Mouse (Mus musculus): ENCODE results near the gene Ppm1l.
"Not testable (repeated sequence)": the region's sequence is repeated elsewhere in the genome, so short reads cannot be mapped to it uniquely, and the experiment has no call there.

Gene Ppm1l

DNA sequence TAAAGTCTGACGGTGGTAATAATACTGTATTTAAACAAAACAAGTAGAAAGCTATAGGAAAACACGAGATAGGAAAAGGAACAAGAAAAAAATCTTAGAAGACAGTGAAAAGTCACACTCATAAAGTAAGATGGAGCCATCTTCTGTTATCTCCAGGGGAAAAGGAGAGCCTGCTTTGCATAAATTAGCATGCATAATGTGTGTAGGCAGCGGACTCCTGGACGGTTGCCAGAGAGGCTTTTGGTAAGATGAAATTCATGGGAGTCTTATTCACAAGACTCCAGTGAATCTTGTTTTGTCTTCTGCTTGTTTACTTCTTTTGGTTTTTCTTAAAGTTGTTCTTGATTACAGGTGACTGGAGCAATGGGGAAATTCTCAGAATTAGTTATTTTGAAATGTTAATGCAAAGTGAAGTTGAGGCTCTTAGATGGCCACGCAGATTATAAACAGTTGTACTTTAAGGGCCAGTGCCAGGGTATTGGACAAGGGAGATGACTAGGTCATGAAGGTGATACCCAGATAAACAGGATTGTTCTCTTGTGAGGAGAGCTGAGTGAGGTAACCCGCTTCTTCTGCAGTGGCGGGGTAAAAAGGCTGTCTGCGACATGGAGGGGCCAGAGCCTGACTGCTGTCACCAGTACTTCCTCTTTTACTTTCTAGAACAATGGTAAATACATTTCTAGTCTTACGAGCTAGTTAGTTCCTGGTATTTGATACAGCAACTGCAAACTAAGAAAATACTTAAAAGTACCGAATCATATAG is 57.1 kb downstream of the Ppm1l start:
- no peak for DNase-seq

DNA sequence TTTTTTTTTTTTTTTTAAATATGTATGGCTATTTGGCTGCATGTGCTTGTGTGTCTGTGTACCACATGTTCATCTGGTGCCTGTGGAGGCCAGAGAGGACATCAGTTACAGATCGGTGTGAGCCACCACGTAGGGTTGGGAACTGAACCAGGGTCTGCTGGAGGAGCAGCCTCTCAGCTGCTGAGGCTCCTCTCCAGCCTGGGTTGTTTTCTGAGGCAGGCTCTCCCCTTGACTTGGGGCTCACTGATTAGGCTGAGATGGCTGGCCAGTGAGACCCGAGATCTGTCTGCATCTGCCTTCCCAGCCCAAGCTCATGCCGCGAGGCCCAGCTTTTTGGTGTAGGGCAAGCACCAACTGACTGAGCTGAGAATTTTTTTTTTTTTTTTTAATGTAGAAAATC is 57.9 kb downstream of the Ppm1l start:
- DNase-seq: no peak

DNA sequence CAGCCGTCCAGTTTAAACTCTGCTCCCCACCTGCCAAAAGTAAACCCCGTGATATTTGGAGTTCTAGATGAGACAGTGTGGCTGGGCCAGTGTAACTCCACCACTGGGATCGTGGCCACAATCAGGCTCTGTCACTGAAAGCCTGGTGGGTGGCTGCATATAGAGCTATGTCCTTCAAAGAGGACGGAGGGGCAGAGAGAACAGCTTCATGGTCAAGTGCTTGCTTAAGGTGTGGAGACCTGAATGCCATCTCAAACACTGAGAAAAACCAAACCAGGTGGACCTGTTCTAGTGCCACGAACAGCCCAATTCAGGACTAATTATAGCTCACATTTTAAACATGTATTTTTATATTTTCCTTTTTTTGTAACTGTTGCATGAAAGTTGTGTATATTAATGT is 58.3 kb downstream of the Ppm1l start:
- DNase-seq: no peak

DNA sequence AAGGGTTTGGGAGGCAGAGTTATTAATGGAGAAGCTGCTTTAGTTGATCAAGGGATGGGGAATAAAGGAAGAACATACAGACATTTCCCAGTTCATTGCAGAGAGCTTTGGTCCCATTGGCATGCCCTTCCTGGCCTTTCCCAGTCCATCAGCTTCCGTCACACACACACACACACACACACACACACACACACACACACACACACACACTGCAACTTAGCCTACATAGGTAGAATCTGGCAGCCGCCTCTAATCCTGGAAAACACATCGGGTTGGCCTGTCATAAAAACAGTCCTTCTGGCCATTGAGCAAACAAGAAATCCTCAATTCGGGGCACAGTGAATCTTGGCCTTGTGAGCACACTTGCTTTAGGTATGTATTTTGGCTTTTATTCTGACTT is 64.6 kb downstream of the Ppm1l start:
- DNase-seq: no peak

DNA sequence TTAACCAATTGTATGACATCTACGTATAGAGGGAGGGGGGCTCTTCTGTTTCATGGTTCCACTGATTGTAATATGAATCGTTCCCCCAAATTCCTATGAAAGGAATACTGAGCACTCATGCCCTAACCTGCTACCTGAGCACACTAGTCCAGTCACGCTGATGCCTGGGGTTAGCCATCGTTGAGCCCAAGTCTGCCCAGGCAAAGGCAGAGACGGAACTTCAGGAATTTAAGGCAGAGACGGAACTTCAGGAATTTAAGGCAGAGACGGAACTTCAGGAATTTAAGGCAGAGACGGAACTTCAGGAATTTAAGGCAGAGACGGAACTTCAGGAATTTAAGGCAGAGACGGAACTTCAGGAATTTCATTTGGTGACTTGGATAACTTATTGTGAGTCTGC is 75.2 kb downstream of the Ppm1l start:
- DNase-seq: not testable (repeated sequence)

DNA sequence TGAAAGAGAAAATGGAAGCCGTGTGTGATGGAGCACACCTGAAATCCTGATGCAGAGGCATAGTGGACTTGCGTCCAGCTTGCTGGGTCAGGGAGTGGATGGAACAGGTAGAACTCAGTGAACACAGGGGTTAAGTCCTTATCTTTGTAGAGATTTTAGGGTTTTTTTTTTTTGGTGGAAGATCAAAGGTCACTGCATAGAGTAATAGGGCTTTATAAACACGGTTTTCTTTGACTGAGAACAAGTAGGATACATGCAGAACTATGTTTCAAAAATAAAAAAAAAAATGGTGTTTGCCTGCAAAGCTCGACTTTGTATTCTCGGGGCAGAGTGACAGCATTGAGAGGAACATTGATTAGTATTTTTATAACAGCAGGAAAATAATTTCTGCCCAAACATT is 75.6 kb downstream of the Ppm1l start:
- no peak for DNase-seq

DNA sequence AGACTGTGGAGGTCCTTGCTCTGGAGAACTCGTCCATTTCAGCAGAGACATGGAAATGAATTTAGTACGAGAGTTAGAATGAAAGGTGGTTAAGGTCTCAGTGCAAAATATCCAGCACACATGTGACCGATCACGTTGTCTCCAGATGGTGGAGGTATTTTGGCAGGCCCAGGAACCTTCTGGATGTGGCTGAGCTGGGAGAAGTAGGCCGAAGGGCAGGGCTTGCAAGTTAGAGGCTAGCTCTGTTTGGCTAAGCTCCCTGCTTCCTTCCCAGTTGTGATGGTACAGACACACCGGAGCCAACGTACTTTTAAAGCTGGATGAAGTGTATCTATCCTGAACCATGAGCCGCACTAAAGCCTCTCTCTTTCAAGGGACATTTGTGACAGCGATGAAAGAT is 76.4 kb downstream of the Ppm1l start:
- DNase-seq: no peak

DNA sequence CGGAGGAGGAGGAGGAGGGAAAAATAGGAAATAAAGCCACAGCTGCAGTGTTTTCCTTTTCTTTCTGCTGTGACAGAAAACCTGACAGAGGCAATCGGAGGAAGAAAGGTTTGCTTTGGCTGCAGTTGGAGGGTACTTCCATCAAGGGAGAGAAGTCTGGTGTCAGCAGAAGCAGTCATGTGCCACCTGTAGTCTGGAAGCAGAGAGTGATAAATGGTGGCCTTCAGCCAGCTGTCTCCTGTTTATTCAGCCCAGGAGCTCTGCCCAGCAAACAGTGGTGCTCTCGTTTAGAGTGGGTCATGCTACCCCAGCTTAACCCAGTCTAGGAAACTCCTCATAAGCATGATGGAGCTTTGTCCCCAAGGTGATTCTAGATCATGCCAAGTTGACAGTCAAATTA is 77.3 kb downstream of the Ppm1l start:
- DNase-seq: no peak

DNA sequence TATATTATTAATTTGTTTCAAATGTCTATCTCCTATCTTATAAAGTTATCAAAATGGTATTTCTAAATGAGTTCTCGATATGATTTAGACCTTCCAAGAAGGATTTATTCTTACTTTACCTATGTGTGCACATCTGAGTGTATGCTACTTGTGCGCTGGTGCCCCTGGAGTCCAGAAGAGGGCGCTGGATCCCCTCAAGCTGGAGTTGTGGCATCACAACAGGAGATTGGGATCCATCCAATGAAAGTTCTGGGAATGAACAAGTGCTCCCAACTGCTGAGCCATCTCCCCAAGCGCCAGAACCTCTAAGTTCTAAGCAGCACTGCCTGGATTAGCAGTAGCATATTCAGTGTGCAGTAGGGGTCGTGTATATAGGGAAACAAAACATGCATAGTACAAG is 78.4 kb downstream of the Ppm1l start:
- no peak for DNase-seq

DNA sequence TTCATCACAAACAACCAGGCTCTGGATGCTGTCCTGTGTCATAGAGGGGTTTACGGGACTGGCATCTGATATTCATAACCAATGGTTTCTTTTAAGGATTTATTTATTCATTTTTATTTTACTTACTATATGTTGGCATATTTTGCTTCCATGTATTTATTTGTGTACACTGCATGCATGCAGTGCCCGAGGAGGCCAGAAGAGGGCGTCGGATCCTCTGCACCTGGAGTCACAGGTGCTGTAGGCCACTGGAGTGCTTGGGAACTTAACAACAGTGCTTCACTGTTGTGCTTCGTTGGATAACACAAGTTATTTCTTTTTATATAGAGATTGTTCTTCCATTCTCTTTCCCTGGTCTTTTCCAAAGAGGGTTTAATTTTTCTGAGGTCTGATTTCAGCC is 81.1 kb downstream of the Ppm1l start:
- no peak for DNase-seq

DNA sequence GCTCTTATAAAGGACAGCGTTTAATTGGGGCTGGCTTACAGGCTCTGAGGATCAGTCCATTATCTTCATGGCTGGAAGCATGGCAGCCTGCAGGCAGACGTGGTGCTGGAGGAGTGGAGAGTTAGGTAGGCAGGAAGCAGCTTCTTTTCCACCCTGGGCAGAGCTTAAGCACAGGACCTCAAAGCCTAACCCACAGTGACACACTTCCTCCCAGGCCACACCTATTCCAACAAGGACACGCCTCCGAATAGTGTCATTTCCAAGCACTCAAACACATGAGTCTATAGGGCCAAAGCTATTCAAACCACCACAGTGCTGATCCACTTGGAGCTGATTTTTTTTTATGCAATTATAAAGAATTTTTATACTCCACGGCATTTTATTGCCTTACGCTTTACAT is 82.7 kb downstream of the Ppm1l start:
- DNase-seq: no peak

DNA sequence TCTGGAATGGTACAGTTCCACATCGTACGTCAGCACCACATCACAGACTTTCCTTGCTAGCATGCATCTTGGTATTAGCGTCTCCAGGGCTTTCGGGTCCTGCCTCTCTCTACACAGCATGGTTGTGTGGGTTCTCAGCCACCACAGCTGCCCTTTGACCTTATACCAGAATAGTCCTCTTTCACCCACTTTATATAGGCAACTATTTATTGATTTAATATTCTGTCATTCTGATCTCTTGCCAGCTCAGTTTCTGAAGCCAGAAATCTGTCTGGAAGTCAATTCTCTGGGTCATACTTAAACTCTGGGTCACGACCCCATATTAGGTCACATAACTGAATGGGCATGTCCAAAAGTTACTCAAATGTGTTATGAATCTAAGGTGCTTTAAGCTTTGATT is 86.5 kb downstream of the Ppm1l start:
- DNase-seq: no peak

DNA sequence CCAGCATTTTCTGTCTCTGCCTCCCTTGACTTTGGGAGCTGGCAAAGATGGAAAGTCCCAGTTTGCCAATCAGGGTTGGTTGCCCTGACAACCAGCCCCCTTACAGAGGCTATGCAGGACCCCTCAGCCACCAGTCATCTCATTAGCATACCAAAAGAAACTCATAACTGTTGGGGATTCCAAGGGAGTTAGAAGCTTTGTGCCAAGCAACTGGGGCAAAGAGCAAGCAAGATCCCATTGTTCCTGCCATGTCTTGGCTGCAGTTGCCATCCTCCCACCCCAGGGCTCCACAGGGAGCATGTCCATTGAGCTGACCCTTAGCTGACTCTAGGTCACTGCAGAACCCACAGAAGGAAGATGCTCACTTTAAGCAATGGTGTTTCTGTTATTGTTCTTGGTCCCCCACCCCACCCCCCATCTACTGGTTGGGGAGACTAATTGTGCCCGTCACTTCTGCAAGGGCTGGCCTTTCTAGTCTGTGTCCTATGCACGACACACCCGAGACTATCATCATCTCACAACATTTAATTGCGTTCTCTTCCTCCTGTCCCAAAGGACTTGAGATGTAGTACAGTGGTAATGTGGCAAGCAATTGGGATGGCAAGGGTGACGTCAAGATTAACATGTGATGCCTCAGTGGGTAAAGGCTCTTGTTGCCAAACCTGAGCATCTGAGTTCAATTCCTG is 89.7 kb downstream of the Ppm1l start:
- DNase-seq: no peak

DNA sequence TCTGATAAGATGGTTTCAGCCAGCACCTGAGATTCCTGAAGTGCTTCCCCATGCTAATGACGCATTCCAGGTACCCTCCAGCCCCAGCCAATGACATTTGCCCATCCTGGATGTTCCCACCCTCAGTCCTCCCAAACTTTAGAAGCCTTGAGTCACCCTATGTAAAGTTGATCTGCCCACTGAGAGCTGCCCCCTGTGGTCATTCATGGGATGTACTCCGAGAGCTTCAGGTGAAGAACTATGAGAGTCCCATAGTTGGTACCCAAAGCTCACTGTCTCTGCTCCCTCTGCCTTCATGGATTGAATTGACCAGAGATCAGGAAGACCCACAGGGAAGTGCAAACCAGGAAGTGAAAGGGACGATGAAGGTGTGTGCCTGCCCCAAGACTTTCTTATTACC is 91.4 kb downstream of the Ppm1l start:
- no peak for DNase-seq

DNA sequence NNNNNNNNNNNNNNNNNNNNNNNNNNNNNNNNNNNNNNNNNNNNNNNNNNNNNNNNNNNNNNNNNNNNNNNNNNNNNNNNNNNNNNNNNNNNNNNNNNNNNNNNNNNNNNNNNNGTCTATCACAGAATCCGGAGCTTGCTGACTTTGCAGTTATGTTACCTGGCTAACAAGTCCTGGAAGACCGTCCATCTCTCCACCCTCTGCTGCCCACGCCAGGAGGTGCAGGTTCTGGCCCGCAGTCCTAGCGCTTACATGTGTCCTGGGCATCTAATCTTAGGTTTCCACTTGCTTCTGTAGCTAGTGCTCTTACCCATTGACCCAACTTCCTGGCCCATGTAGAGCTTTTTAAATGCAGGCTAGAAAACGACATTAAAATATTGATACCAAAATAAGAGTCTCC is 99.5 kb downstream of the Ppm1l start:
- no peak for DNase-seq

DNA sequence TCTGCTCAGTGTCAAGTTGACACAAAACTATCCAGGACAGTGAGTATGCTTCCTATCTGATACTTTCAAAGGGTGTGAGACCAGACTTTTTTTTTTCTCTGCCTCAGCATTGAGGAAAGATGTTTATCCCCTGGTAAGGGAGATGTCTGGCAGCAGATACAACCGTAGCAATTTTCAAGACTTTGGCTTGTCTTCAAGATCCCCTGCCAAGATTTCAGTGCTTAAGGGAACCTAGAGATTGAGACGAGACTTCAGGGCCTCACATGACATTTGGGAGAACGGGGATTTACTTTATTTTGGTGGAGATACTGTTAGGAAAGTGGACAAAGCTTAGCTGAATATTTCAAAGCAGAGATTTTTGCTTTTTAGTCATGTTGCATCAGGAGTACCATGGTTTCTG is 106.1 kb downstream of the Ppm1l start:
- no peak for DNase-seq

DNA sequence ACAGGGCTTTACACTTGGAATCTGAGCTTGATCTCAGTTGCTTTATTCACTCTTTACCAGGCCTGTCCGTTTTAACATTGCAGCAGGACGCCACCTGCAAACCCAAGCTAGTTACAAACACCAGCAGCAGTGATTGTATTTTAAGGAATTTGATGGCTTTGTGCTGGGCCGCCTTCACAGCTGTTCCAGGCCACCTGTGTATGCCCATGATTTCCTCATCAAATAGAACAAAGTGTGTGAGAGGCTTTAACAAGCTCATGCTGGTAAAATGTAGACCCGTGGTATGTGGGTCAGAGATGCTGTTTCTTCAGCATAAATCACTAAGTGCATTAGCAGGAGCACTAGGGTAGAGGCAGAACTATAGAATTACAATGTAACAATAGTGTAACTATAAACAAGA is 106.7 kb downstream of the Ppm1l start:
- no peak for DNase-seq

DNA sequence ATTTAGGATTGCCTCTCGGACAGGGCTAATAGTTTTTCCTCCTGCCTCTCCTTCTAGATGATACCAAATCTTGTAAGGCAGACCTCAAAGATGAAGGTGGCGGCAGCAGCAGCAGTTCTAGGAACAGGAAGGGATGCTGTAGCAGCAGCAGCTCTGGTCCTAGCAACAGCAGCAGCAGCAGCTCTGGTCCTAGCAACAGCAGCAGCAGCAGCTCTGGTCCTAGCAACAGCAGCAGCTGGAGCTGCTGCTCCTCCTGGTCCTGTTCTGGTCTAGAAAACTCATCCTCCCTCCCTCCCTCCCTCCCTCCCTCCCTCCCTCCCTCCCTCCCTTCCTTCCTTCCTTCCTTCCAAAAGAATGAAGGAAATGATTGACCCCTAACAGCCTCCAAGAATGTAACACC is 108.1 kb downstream of the Ppm1l start:
- DNase-seq: not testable (repeated sequence)

DNA sequence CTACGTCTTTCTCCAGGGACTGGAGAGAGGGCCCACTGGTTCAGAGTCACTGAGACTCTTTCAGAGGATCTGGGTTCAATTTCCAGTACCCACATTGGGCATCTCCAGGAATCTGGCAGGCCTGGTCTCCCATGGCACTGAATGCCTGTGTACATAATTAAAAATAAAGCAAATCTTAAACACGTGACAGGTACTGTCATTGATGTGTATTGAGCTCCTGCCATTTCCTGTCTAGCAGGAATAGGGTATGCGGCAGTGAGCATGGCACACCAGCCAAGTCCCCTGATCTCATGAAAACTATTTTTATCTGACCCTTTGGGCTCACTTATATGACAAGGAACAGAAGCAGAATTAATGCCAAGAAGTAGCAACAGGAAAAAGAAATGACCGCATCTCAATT is 110.6 kb downstream of the Ppm1l start:
- no peak for DNase-seq

DNA sequence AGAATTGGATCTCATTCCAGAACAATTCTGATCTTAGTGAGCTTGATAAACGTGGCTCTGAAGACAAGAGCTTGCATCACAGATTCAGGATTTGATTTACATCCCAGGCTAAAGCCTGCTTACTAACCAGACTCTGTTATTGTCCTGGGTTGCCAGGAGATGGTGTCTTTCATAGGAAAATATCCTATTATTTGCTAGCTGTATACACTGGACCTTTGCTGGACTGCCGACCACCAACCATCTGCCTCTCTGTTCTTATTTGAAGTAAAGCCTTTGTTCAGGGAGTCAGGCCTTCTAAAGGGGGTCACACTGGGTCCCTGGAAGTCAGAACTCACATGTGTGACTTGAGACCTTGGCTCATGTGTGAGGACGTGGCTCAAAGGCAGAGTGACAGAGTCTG is 111.6 kb downstream of the Ppm1l start:
- DNase-seq: no peak

DNA sequence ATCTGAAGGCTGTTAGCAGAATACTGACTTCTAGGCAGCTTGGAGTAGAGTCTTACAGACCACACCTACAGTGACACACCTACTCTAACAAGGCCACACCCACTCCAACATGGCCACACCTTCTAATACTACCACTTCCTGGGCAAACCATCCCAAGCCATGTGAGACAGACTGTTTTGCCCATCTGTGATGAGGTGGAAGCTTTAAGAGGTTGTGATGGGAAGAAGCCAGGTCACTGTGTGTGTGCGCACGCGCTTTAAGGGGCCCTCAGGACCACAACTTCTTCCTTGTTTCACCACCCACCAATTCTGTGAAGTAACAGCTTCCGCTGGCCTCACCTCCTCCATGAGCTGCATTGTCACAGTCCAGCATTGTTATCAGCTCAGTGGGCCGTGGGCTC is 112.7 kb downstream of the Ppm1l start:
- DNase-seq: no peak

DNA sequence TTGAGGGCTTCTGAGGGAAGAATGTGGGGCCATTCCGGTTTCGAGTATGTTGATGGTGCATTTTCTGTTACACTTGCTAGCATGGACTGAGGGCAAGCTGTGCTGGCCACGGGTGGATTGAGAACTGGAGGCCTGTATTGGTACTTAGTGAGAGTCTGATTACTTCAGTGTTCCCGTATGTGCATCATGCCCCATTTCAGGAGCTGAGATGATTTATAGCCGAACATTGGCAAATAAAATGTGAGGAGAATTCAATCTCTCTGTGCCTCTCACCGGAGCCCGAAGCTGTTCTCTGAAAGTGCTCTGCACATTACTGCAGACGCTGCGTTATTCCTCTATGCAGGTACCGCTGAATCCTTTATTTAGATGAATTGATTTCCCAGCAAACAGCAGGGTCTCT is 116.9 kb downstream of the Ppm1l start:
- no peak for DNase-seq

DNA sequence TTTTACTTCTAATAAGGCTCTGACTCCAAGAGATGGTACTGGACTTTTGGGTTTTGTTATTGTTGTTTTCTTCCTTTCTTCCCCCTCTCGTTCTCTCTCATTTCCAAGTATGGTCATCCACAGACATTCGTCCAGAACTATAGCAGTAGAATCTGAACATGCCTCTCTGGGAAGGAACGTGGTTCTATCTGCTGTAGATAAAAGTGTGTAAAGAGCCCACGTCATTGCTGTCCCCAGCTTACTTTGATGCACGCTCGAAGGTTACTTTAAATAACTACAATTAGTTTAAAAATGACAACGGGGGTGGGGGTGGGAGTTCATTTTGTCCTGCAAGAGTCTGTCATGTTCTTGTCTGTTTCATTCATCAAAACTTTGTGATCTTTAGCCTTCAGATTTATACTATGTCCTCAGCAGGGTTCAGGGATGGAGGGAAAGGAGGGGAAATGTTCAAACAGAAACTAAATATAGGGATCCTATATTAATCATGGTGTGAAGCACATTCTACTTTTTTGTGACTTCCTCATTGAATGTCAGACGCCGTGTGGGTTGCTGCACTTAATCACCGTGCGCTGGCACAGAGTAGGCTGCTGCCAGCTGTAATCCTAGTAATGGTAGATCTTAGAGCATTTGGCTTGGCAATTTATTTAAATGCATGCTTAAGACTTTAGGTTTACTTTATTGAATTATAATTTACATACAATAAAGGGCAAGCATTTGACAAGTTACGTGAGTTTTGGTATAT is 122.3 kb downstream of the Ppm1l start:
- DNase-seq: no peak

DNA sequence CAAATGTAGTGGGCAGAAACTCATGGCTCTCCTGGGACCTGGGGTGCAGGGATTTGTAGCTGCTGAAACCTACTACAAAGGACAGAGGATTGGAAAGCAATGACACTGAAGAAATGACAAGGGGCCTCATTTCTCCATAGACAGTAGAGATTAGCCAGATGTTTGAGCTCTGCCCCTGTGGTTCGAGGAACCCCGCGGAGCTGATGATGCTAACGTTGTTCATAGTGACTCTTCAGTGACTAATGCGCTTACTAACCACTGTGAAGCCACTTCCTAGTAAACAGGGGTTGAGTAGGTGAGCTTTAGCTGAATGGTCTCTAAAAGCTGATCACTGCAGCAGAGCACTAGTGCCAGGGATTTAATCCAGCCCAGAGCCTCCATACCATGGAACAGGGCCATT is 124.1 kb downstream of the Ppm1l start:
- DNase-seq: no peak
